Mouse (Mus musculus): ENCODE data around the gene B4galt5.

B4galt5 gene

DNA sequence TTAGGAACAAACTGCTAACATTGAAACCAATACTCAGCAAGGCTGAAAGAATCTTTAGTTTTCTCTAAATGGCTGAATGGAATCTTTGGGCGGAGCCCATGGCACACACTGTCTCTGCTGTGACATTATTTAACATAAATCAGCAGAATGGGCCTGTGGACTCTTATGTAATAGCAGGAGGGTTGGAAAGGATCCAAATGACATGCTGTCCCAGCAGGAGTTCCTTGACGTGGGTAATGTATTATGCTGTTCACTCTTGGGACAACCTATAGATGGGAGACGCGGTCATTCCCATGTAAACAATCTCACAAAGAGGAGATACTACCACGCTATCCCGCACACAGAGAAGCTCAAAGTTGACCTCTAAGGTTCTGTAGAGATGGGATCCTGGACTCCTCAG is 15.5 kb downstream of the B4galt5 start:
- in situ Hi-C loops (cut with MboI, MseI) = no loop called here

DNA sequence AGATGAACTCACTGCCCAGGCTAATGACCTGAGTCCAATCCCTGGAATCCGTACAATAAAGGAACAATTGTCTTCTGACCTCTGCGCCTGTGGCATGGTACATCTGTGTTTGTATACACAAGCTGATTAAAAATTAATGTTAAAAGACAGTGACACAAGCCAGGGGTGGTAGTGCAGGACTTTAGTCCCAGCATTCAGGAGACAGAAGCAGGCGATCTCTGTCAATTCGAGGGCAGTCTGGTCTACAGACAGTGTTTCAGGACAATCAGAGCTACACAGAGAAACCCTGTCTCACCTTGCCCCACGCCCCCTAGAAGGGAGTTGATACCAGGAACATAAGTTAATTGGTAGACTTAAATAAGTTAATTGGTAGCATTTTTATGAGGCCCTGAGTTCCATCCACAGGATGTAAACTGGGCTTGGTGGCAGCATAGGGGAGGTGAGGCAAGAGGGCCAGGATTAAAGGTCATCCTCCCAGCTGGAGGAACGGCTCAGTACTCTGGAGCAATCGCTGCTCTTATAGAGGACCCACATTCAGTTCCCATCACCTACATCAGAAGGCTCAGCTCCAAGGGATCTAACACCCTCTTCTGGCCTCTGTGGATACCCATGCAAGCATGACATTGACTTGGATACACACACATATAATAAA is 16.5 kb downstream of the B4galt5 start:
- in situ Hi-C loops (cut with MboI, MseI) = no loop called here

DNA sequence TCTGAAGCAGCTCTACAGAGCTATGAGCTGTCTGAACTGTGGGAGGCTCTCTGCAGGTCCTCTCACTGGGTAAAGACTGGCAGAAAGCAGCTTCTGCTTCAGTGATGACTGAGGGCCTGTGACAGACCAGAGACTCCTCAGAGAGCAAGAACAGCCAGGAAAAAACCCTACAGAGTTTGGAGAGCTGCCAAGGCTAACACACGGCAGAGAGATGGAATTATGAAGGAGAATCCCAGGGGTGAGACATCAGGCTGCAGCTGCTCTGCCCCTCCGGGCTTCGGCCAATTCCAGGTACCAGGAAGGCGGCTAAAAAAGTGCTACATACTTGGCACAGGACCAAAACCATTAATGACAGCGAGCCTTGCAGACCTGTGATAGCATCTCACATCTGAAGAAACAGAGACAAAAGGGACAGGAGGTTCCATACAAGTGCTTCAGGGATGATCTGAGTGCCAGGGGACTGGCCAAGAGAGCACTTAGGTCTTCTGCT is 17.5 kb downstream of the B4galt5 start:
- in situ Hi-C loops (cut with MboI, MseI) = no loop called here

DNA sequence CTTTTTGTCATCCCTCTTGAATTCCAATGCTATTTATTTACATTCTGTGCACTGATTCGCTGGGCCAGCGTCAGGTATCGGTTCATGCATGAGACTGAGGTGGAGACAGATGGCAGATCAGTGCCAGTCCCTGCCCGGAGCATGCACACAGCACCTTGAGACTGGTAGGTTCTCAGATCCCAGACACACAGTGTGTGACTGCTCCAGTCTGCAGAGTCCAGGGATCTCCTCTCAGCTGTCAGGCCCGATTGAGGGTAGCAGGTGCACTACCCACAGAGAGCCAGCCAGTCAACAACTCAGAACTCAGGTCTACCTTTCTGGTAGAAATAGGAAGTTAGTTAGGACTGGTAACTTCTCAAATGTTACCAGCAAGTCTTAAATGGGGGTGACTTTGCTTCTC is 18.4 kb downstream of the B4galt5 start:
- in situ Hi-C loops (cut with MboI, MseI) = no loop called here

DNA sequence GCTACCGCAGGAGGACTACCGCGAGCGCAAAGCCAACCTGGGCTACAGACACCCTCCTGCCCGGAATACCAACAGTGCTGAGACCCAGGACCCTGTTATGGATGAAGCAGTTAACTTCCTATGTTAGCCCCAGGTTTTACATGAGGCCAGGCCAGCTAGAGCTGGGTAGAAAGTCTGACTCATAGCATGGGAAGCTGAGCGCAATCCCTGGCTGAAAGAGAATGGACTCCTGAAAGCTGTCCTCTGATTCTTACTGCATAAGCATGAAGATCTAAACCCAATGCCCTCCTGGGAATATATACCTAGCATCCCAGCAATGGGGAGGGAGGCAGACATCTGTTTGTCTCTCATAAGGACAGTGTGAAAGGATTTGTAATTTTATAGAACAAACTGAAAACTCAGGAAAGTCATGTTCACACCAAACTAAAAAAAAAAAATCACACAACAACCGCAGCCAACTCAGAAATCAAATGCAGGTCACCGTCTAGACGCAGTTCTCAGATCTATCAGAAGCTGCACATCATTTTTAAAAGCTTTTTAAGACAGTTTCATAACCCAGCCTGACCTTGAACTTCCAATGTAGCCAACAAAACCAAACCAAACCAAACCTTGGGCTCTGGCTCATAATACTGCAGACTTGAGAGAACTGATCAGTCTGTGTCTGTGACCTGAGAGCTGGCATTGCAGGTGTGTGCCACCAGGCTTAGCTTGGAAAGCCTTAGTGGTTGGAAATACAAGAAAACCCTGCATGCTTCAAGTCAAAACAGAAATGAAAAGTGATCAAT is 19.3 kb downstream of the B4galt5 start:
- in situ Hi-C loops (cut with MboI, MseI) = no loop called here

DNA sequence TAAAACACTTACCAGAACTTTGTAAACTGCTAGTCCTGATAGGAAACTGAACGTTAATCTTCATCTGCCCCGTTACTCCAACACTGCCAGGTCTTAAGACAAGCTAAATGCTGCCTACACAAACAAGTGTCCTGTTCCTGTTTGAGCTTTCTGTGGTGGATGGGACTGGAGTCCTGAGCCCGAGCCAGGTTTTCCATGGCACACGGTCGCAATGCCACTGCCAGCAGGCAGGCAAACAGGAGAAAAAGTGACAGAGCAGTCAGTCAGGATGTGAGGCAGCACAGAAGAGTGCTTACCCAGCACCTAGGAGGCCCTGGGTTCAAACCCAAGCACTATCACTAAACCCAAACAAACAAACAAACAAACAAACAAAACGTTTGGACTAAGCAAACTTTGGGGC is 20.6 kb downstream of the B4galt5 start:
- in situ Hi-C loops (cut with MboI, MseI) = no loop called here

DNA sequence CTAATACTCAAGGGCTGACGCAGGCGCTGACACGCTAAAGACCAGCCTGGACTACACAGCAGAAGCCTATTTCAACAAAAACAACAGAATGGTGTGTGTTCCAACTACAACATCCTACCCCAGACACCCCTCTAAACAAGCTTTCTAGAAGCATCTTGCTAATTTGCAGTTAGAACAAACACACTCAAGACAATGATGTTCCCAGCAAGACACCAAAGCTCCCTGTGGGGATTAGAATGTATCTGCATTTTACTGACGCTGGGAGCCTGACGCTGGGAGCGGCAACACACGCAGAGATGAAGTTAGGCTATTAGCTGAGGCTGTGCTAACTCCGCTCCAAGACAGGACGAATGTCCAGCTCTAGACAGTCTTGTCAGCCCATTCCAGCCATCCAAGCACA is 22.4 kb downstream of the B4galt5 start:
- in situ Hi-C loops (cut with MboI, MseI) = no loop called here

DNA sequence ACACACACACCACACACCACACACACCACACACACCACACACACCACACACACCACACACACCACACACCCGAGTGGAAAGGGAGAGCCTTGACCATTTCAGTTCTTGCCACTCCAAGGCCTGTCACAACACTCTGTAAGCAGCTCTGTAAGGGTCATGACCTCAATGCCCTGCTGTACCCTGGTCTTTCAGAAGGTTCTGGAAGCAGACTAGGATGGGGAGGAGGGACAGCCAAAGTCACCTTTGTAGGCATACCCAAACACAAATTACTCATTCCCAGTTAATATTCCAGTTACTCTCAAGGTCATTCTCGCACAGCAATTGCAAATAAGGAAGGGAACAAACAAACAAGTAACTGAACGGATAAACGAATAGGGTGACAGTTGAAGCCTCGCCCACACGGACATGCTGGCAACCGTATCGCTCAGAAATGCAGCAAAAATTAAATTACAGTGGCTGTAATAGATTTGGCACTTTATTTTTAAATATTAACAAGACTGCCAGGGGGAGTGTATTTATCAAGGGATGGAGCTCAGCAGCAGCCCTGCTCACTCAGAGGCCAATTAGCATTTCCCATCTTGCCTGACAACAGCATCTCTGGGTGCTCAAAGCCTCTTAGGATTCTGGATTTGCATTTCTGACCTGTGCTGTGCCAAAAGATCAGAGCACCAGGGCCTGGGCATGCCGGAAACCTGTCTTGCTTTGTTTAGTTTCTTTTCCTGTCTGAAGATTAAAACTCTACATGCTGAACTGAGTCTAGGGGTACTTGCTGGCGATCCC is 24.6 kb downstream of the B4galt5 start:
- in situ Hi-C loops (cut with MboI, MseI) = no loop called here

DNA sequence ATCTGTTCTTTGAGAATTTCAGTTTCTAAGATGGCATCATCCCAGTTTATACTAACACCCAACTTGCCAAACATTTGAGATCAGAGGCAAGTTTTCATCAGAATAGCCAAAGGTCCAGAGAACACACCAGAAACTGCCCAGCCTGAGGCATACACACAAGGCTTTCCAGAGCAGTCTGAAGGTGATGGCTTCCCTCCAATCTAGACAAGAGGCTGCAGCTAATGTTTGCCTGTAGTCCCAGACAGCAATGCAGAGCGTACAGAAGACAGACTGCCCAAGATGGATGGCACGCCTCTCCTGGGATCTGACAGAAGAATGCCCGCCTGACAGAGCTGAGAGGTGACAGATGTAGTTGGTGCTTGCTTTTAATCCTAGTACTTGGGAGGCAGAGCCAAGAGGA is 25.9 kb downstream of the B4galt5 start:
- in situ Hi-C loops (cut with MboI, MseI) = no loop called here

DNA sequence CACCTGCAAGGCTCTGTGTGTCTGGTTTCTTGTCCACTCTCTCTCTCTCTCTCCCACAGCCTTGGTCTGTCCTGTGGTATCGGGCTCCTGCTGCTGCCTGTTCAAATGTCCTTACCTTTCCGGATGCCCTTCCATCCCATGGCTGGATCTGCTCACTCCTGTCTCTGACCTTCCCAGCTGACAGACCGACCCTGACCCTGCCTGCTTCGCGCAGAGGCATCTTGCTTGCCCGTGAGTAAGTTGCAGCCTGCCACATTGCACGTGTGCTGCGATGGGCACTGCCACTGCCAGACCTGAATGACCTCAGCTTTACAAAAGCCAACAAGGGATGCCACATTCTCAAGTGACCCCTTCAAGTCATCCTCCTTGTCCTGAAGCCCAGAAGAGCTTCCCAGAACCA is 27.6 kb downstream of the B4galt5 start:
- in situ Hi-C loops (cut with MboI, MseI) = no loop called here

DNA sequence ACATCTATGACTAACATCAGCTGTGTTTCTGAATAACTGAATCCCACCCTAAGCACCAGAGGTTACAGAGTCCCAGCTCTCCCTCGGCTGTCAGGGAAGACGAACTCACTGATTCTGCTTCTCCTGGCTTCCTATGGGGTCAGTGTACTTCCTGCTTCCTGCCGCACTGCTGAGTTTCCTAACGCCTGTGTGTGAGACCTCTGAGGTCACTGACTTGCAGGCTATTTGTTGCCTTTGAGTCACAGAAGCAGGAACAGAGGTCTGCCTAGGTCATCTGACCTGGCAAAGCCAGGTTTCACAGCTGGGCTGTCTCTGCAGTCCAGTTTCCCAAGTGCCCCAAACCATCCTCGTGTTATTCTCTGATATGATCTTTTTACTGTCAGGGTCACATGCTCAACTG is 30.0 kb downstream of the B4galt5 start:
- in situ Hi-C loops (cut with MboI, MseI) = no loop called here

DNA sequence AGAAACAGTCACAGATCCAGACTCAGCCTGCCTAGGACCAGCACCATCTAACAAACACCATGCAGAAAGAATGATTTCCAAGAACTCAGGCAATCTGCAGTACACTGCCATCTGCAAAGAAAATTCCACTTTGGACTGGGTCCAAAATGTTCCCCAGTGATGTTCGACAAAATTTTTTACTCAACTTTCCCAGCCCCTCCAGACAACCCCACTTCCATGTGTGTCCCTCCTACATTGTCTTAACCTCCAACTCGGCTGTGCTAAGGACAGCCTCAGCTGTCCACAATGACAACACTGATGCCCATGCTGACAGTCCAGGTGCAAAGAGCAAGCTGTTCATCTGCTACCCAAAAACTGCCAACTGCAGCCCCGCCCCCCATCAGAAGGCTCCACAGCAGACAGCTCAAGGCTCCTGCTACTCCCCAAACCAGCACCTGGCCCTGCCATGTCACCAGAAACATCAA is 32.2 kb downstream of the B4galt5 start:
- in situ Hi-C loops (cut with MboI, MseI) = no loop called here

DNA sequence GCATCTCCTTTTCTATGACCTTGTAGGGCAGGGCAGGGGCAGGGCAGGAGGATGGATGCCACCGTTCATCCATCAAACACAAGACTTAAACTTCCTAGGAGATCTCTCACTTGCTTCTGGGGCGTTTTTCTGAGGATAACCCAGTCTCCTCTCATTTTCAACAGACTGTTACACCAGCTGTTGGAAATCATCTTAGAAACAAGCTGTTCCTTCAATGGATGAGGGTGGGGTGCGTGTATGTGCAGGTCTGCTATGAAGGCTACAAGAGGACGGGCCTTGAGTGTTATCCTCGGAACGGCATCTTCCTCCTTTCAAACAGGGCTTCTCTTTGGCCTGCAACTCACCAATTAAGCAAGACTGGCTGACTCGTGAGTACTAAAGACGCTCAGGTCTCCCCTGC is 34.5 kb downstream of the B4galt5 start:
- in situ Hi-C loops (cut with MboI, MseI) = no loop called here

DNA sequence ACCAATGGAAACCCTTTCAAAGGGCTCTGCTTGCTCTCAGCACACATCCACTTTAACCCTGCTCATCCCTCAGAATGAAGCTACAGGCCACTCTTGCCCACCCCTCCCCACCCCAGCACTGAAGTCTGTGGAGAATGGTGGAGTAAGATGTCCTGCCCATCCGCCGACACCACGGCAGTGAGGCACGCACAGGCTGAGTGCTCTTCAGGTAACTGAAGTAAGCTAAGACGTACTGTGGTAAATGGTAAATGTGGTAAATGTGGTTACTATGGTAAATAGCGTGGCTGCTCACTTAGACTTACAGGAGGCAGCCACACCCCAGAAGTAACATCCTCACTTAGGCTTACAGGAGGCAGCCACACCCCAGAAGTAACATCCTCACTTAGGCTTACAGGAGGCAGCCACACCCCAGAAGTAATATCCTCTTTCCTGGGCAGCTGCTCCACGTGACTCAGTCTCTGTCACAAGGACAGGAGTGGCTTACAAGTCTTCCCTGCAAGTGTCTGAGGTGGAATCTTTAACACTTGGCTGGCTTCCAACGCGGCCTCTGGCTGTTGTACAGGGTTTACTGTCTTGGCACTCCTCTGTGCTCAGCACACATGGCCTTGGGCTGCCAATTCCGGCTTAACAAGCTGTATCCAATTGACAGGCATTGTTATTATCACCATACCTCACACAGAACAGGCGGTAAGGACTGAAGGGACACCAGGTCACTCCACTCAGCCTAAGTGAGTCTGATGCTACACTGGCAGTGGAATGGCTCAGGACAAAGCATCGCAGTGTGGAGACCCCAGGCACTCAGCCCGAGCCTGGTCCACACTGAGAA is 35.3 kb downstream of the B4galt5 start:
- in situ Hi-C loops (cut with MboI, MseI) = no loop called here

DNA sequence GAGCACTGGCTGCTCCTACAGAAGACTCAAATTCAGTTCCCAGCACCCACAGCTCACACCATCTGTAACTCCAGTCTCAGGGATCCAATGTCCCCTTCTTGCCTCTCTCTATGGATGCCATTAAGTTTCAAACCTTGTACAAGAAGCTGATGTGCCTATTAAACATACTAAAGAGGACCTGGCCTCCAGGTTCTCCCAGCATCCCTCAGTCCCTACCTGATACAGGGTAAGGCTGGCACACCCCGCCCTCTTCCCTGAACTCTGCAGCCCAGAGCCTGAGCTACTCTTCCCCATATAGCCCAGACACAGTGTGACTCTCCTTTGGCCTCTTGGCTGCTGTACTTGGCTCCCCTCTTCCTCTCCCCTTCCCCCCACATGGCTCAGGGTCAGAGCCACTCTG is 38.9 kb downstream of the B4galt5 start:
- in situ Hi-C loops (cut with MboI, MseI) = no loop called here

DNA sequence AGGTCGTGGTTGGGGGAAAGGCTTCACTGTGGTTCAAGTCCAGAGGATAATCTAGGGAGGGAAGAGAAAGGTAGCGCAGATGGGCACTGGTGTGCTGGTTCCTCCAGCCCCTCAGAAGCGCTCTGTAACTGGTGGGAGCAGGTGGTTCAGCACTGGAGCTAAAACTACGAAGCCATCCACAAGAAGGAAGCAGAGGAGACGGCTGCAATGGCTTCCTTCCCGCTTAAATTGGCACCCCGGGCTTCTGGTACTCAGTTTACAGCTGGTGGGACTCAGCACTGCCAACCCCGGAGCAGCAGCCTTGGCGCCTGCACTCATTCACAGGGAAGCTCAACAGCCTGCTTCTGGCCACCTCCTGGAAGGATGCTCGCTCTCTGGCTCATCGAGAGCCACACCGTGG is 39.7 kb downstream of the B4galt5 start:
- in situ Hi-C loops (cut with MboI, MseI) = no loop called here

DNA sequence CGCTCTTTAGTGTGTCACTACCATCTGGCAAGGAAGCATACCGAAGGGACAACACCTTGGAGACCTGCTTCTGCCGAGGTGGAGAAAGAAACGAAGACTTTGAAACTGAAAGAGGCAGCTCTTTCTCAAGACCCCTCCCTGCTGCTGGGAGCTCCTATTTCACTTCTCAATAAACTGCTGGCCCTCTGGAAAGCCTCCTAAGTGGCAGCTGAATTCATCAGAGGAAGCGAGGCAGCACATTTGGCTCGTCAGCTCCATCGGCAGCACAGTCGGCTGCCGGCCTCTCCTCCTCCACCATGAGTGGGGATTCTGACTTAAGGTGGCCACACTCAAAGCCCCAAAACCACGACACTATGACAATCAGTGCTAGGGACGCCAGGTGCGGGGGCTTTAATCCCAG is 41.3 kb downstream of the B4galt5 start:
- in situ Hi-C loops (cut with MboI, MseI) = no loop called here

DNA sequence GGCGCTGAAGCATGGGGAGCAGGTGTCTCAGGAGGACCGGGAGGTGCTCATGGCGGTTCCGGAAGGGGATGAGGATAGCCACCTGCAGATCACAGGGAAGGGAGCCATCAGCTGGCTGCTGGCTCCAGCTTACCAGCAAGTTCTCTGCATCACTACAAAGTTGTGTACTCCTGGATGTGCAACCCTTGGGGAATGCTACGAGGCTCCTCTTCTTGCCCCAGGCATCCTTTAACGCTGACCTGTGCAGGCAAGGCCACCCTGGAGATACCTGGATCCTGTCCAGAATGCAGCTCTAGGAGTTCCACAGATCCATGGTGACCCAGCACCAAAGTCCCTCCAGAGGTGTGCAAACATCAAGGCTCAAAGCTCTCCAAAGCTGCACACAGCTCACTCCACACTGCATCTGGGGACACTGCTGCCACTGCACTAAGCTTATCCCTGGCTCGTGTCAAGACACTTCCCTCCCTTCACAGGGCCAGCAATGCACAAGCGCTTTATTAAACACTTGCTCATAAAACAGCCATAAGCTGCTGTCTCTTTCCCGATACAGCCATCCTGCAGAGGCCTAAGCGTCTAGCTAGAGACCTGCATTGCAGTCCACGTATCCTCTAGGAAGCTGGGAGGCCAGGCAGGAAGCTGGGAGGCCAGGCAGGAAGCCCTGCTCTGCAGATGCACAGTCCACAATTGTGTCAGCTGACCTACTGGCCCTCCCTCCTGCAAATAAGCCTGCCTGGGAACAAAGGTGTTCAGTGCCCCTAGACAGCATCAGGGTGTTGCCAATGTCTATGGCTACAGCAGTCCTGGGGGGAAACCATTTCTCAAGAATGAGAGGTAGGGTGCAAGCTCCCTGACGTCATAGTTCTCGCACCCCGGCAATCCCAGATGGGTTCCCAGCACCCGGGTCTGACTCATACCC is 42.1 kb downstream of the B4galt5 start:
- in situ Hi-C loops (cut with MboI, MseI) = no loop called here

DNA sequence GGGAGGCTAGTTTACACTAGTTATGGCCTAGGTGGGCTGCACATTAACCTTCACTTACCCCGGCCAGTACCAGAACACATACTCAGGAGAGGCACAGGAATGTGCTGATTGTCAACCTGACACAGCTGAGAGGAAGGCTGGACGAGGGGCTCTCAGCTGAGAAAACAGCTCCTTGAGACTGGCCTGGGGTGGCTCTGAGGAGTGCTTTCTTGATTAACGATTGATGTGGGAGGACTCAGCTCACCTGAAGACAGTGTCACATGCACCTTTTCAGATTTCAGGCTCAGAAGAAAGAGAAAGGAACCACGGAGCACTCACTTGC is 42.7 kb downstream of the B4galt5 start:
- in situ Hi-C loops (cut with MboI, MseI) = no loop called here

DNA sequence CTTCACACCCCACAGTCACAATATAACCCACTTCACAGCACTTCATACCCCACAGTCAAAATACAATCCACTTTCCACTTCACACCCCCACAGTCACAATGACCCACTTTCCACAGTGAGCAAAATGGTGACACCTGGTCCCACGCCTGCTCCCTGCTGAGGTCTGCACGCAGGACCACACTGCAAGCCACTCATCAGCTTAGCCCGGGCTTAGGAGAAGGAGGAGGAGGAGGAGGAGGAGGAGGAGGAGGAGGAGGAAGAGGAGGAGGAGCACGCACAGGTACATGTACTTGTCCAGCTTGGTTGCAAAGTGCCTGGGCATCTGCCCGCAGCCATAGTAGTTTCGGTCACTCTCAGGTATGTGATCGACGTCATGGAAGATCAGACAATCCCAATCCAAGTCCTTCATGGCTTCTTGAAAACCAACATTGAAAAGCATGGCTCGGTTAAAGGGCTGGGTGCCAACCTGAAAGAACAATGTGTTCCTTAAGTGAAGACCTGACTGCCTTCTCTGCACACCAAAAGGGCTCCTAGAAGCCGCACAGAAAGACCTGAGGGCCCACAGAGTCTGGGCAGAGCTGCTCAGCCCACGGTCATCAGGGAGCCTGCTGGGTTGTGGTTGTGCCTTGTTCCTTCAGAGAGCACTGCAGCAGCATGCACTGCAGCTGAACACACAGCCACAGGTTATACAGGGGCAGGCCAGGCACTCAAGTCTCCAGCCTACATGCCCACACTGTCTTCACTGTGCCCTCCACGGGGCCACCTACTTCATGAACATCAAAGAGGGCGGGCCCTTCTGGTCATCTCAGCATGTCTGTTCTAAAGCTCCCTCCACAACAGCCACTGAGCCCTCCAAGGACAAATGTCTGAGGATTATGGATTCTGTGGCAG is 43.4 kb downstream of the B4galt5 start:
- in situ Hi-C loops (cut with MboI, MseI) = no loop called here
